Mouse (Mus musculus): ENCODE measurements around the gene Mphosph9.

DNA sequence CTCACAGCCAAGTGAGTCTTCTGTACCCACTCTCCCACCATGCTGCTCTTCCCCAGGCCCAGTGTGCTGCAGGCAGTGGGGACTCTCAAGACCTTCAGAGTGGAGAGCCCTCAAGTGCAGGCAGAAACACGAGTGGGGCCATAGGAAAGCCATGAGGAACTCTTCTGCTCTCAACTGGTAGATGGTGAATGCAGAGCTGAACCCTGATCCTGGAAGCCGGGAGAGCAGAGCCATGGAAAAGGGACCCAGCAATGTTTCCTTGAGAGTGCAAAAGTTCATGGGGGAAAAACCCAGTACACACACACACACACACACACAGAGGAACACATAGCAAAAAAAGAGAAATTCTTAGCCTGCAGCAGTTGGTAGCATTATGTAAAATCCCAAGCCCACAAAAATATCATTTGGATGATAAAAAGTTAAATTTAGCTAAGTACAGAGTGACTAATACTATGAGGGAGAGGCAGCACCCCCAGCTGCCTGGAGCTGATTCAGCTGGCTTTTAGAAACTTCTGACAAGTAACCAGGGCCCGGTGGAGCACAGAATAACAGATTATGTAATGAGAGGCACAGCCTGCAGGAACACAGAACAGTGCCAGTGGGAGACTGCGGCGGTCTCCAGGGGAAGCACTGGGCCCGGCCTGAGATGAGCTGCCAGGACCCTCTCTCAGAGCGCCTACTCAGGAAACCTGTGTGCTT lies 106.6 kb downstream of the Mphosph9 start:
- TF ChIP-seq EP300 (IDR thresholded peaks at IDR 0.05; ENCODE audit: low read length) (no peak), CTCF (conservative IDR thresholded peaks at IDR 0.05 in 1 of 2, IDR thresholded peaks at IDR 0.05 in 1 of 2; ENCODE audit: low read depth in 2 of 2, low read length in 2 of 2) (no peak)

Data from CH12.LX (cell line).